28 mouse cellular contexts compared by ENCODE assay signal in genomic region chr16:87657291-87657690, GRCm38 (mm10). TPM values are rescaled to one million over a fixed set of nuclear protein-coding genes. Genes with fewer than 3 reads are reported as not detected.
DNase-seq lines count a peak whose midpoint lies in the region; ATAC-seq and TF ChIP-seq lines count a peak whose summit lies in the region.
"Had no signal": no experiment of that assay in that cellular context is flagged by ENCODE, and none has a peak within 500 bp of the region (broad histone marks: within the 10 kb centered on the region; RNA-seq: fewer than 3 reads in every experiment).

No protein-coding gene starts in this region.

- no peak overlapping the region for H3K4me2 ChIP-seq in forebrain, embryonic 11.5 days (ENCODE audit: low read depth, low read length, severe bottlenecking)
- H3K4me2 ChIP-seq: embryonic facial prominence, embryonic 13.5 days; embryonic facial prominence, embryonic 15.5 days; forebrain, embryonic 13.5 days; forebrain, embryonic 15.5 days had no signal

- ATAC-seq in granulocyte monocyte progenitor cell, adult 5-6 weeks (replicated peaks; ENCODE audit: poor library complexity, severe bottlenecking) = no peak
- ATAC-seq in forebrain, embryonic 11.5 days (replicated peaks; ENCODE audit: low FRiP score) = no peak
- ATAC-seq: forebrain, embryonic 13.5 days; forebrain, embryonic 15.5 days; forebrain, postnatal 0 days; Patski had no signal

- no peak for TF ChIP-seq POLR2A in thymus, adult 2 months (IDR thresholded peaks at IDR 0.05; ENCODE audit: control insufficient read depth, extremely low read depth, insufficient read depth, low read length, poor library complexity)

- WGBS in thymus, adult 2 months = 67% methylated on average over 9 of the region's 9 CpGs
- 92% methylated on average over 9 of the region's 9 CpGs for WGBS in forebrain, embryonic 11.5 days

- H3K4me1 ChIP-seq in thymus, adult 2 months (replicated peaks; ENCODE audit: control insufficient read depth, insufficient read depth, low read length) = peaks cover 57% of the 10 kb centered on the region
- H3K4me1 ChIP-seq in forebrain, embryonic 11.5 days (replicated peaks; ENCODE audit: control insufficient read depth, insufficient read depth, low read length) = no peaks in the 10 kb centered on the region
- H3K4me1 ChIP-seq: forebrain, embryonic 10.5 days; forebrain, embryonic 13.5 days; forebrain, embryonic 15.5 days had no signal

- no peak overlapping the region for H3K4me3 ChIP-seq in thymus, adult 2 months (ENCODE audit: control insufficient read depth, insufficient read depth, low read length)
- no peak overlapping the region for H3K4me3 ChIP-seq in forebrain, embryonic 11.5 days (ENCODE audit: low read depth, low read length)
- H3K4me3 ChIP-seq: embryonic facial prominence, embryonic 13.5 days; embryonic facial prominence, embryonic 15.5 days; erythroblast, embryonic 14.5 days; forebrain, embryonic 10.5 days; forebrain, embryonic 13.5 days; forebrain, embryonic 15.5 days had no signal

- no peak overlapping the region for H3K27ac ChIP-seq in thymus, adult 2 months (ENCODE audit: control insufficient read depth, insufficient read depth, low read length)
- H3K27ac ChIP-seq in forebrain, embryonic 11.5 days (ENCODE audit: low read depth, low read length) = no peak overlapping the region
- H3K27ac ChIP-seq: embryonic facial prominence, embryonic 13.5 days; embryonic facial prominence, embryonic 15.5 days; forebrain, embryonic 10.5 days; forebrain, embryonic 13.5 days; forebrain, embryonic 15.5 days had no signal

- H3K36me3 ChIP-seq in thymus, adult 2 months (ENCODE audit: control insufficient read depth, insufficient read depth, low read length) = no peaks in the 10 kb centered on the region
- H3K36me3 ChIP-seq in forebrain, embryonic 11.5 days (ENCODE audit: control insufficient read depth, insufficient read depth, low read length) = no peaks in the 10 kb centered on the region
- H3K36me3 ChIP-seq: embryonic facial prominence, embryonic 13.5 days; embryonic facial prominence, embryonic 15.5 days; forebrain, embryonic 10.5 days; forebrain, embryonic 15.5 days; G1E had no signal

- no peak for TF ChIP-seq CTCF in thymus, adult 2 months (IDR thresholded peaks at IDR 0.05; ENCODE audit: borderline replicate concordance, control insufficient read depth, extremely low read depth, insufficient read depth, low read length, poor library complexity)

- H3K9ac ChIP-seq in forebrain, embryonic 11.5 days (ENCODE audit: low read length) = no peak overlapping the region
- H3K9ac ChIP-seq: embryonic facial prominence, embryonic 13.5 days; embryonic facial prominence, embryonic 15.5 days; forebrain, embryonic 13.5 days; forebrain, embryonic 15.5 days; forebrain, postnatal 0 days had no signal

- no peaks in the 10 kb centered on the region for H3K9me3 ChIP-seq in forebrain, embryonic 11.5 days (ENCODE audit: control insufficient read depth, low read length)
- H3K9me3 ChIP-seq: embryonic facial prominence, embryonic 13.5 days; embryonic facial prominence, embryonic 15.5 days; forebrain, embryonic 10.5 days; forebrain, embryonic 13.5 days; forebrain, embryonic 15.5 days; G1E had no signal

- no peaks in the 10 kb centered on the region for H3K27me3 ChIP-seq in thymus, adult 2 months (ENCODE audit: control insufficient read depth, insufficient read depth, low read length)
- no peaks in the 10 kb centered on the region for H3K27me3 ChIP-seq in forebrain, embryonic 11.5 days (ENCODE audit: control insufficient read depth, insufficient read depth, low read length)
- H3K27me3 ChIP-seq: CH12.LX; embryonic facial prominence, embryonic 13.5 days; embryonic facial prominence, embryonic 15.5 days; forebrain, embryonic 13.5 days; forebrain, embryonic 15.5 days; Patski had no signal

- peak; percentile 27 for DNase-seq in thymus, postnatal 0 days (ENCODE audit: low spot score)
- no peak for DNase-seq in thymus, adult 2 months
- peak; percentile 56 for DNase-seq in CD4-positive, CD25-positive, alpha-beta regulatory T cell, adult 2 months (ENCODE audit: low read depth, low spot score)
- peak; percentile 23 for DNase-seq in T-cell, adult 2 months (ENCODE audit: low spot score)
- DNase-seq in naive thymus-derived CD4-positive, alpha-beta T cell, adult 2 months (ENCODE audit: low read depth) = peak; percentile 67
- DNase-seq in testis, postnatal 14 days (ENCODE audit: low spot score) = no peak
- DNase-seq in forebrain, embryonic 11.5 days (ENCODE audit: low spot score) = no peak
- DNase-seq: adrenal gland, adult 2 months; adrenal gland, postnatal 10 days; adrenal gland, postnatal 25 days; cerebellum, adult 11 months; cerebellum, adult 18-20 months; cerebellum, adult 8-10 months; cerebellum, adult 9-11 months; cerebellum, postnatal 14 days; cerebellum, postnatal 36 days; embryo, embryonic 11 days; forebrain, postnatal 0 days had no signal

RNA-seq across cellular contexts. Expression of gene Bach1, which starts 41.5 kb away (rescaled TPM):
- 24.1 and 26.0 TPM in 2 replicates for polyA plus RNA-seq in thymus, postnatal 0 days (2015; fragmentation: Nextera tagmentation; extraction: Ambion mirVana)
- polyA plus RNA-seq in thymus, adult 2 months (2012; rRNA removed) = 40.2 and 45.4 TPM in 2 replicates
- total RNA-seq in granulocyte monocyte progenitor cell, adult 5-6 weeks (2014; fragmentation: Nextera tagmentation) = 15.2 and 20.2 TPM in 2 replicates
- total RNA-seq in granulocyte monocyte progenitor cell, adult 5-6 weeks (2017) = 29.6 and 29.8 TPM in 2 replicates
- polyA plus RNA-seq in forebrain, embryonic 11.5 days (2014; fragmentation: Nextera tagmentation; extraction: Ambion mirVana) = 18.5 and 18.9 TPM in 2 replicates

Comparison
In these comparisons a context has a peak if more than half of its experiments do, and no peak if none do; other contexts are left out.
1. DNase-seq: peak in thymus, postnatal 0 days (single experiment), CD4-positive, CD25-positive, alpha-beta regulatory T cell, adult 2 months (single experiment), T-cell, adult 2 months (single experiment) and naive thymus-derived CD4-positive, alpha-beta T cell, adult 2 months (single experiment); none in thymus, adult 2 months (single experiment), testis, postnatal 14 days (single experiment) and forebrain, embryonic 11.5 days (single experiment).